Mouse (Mus musculus) lung, postnatal 0 days (tissue): ENCODE data around the gene Lpin3.

ENCODE experiments used
- CTCF ChIP-seq: IDR thresholded peaks from 2 replicates; pipeline ENCODE4 v1.5.1; 2016; ENCODE audit warnings: antibody characterized with exemption, mild to moderate bottlenecking
- EP300 ChIP-seq: IDR thresholded peaks from 2 replicates; pipeline ENCODE4 v1.6.1; 2016; ENCODE audit warnings: antibody characterized with exemption, mild to moderate bottlenecking, control low read depth

DNA sequence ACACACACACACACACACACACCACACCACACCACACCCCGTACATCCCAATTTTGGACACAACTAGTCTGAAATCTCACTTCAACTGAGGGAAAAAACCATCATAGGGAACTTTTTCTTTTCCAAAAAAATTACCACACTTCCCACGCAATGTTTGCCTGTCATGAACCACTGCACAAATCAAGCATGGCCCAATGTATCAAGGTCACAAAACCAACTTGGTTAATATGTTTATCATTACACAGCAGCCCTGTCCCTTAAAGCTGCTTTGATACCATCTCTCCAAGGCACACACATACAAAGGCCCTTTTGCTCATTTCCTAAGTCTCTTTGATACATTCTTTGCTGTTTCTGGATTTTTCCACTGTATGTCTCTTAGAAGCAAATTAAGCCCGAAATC lies 9.2 kb upstream of the Lpin3 start:
- no peak for TF ChIP-seq CTCF
- no peak for TF ChIP-seq EP300
